Mouse (Mus musculus): ENCODE results near the gene Ybx1.

GRCm38 (mm10) chr4:119320131-119320830, 25.9 kb upstream of the Ybx1 start, which contains the start of gene Ppih:
- TF ChIP-seq CTCF (IDR thresholded peaks at IDR 0.05; ENCODE audit: low read depth) (no peak), EP300 (IDR thresholded peaks at IDR 0.05; ENCODE audit: low read depth) (peak; percentile 43; the same call in 1 of the 2 replicates)
